Mouse (Mus musculus): ENCODE measurements around the gene Bmp6.

Bmp6 gene

GRCm38 (mm10) chr13:38429671-38430070 is 84.8 kb downstream of the Bmp6 start:
- no peak for DNase-seq (ENCODE audit: low spot score in 2 of 2)

- DNase-seq (ENCODE audit: low spot score in 2 of 2), result no peak
Measured at GRCm38 (mm10) chr13:38430075-38430474, 85.2 kb downstream of the Bmp6 start.

- DNase-seq (ENCODE audit: low spot score in 2 of 2), result no peak
Measured at GRCm38 (mm10) chr13:38434831-38435230, 89.9 kb downstream of the Bmp6 start.

GRCm38 (mm10) chr13:38437930-38438329 is 93.0 kb downstream of the Bmp6 start:
- DNase-seq (ENCODE audit: low spot score in 2 of 2), result no peak

- no peak for DNase-seq (ENCODE audit: low spot score in 2 of 2)
Measured at GRCm38 (mm10) chr13:38440240-38440639, 95.3 kb downstream of the Bmp6 start.

GRCm38 (mm10) chr13:38448516-38449015 is 103.7 kb downstream of the Bmp6 start:
- DNase-seq (ENCODE audit: low spot score in 2 of 2), result no peak

GRCm38 (mm10) chr13:38450051-38450971 is 105.4 kb downstream of the Bmp6 start:
- no peak for DNase-seq (ENCODE audit: low spot score in 2 of 2)

- DNase-seq (ENCODE audit: low spot score in 2 of 2), result no peak
Measured at GRCm38 (mm10) chr13:38451446-38451845, 106.5 kb downstream of the Bmp6 start.

GRCm38 (mm10) chr13:38463410-38463809 is 118.5 kb downstream of the Bmp6 start:
- no peak for DNase-seq (ENCODE audit: low spot score in 2 of 2)

GRCm38 (mm10) chr13:38470882-38471281 is 126.0 kb downstream of the Bmp6 start:
- no peak for DNase-seq (ENCODE audit: low spot score in 2 of 2)

GRCm38 (mm10) chr13:38472636-38473035 is 127.7 kb downstream of the Bmp6 start:
- peak in 1 of 2 experiments; percentile 42 for DNase-seq (ENCODE audit: low spot score in 2 of 2)

- no peak for DNase-seq (ENCODE audit: low spot score in 2 of 2)
Measured at GRCm38 (mm10) chr13:38473497-38473896, 128.6 kb downstream of the Bmp6 start.

GRCm38 (mm10) chr13:38476936-38477335 is 132.0 kb downstream of the Bmp6 start:
- no peak for DNase-seq (ENCODE audit: low spot score in 2 of 2)

GRCm38 (mm10) chr13:38481021-38481420 is 136.1 kb downstream of the Bmp6 start:
- DNase-seq (ENCODE audit: low spot score in 2 of 2), result peak in 1 of 2 experiments; percentile 40

GRCm38 (mm10) chr13:38484701-38485100 is 139.8 kb downstream of the Bmp6 start:
- no peak for DNase-seq (ENCODE audit: low spot score in 2 of 2)

- DNase-seq (ENCODE audit: low spot score in 2 of 2), result no peak
Measured at GRCm38 (mm10) chr13:38486767-38487166, 141.9 kb downstream of the Bmp6 start.

- DNase-seq (ENCODE audit: low spot score in 2 of 2), result no peak
Measured at GRCm38 (mm10) chr13:38496715-38497114, 151.8 kb downstream of the Bmp6 start.

- DNase-seq (ENCODE audit: low spot score in 2 of 2), result no peak
Measured at GRCm38 (mm10) chr13:38501314-38501713, 156.4 kb downstream of the Bmp6 start.

GRCm38 (mm10) chr13:38503137-38503849 is 158.4 kb downstream of the Bmp6 start:
- peak in 1 of 2 experiments; percentile 35 for DNase-seq (ENCODE audit: low spot score in 2 of 2)

- peak; percentile 37 to 53 for DNase-seq (ENCODE audit: low spot score in 2 of 2)
Measured at GRCm38 (mm10) chr13:38506320-38506719, 161.4 kb downstream of the Bmp6 start.

- DNase-seq (ENCODE audit: low spot score in 2 of 2), result no peak
Measured at GRCm38 (mm10) chr13:38506936-38507335, 162.0 kb downstream of the Bmp6 start.

- DNase-seq (ENCODE audit: low spot score in 2 of 2), result no peak
Measured at GRCm38 (mm10) chr13:38509681-38510341, 164.9 kb downstream of the Bmp6 start.

Measured in right cerebral cortex, postnatal 10 days (tissue).